Mouse (Mus musculus) embryonic facial prominence, embryonic 11.5 days (tissue): ENCODE measurements around the gene P3h1. TPM values are rescaled to one million over a fixed set of nuclear protein-coding genes. Genes with fewer than 3 reads are reported as not detected.

Source experiments
- ATAC-seq: fragments of 200-750 bp; cut with Nextera tagmentation; replicated peaks from 2 replicates; pipeline ENCODE4 v1.8.0; 2017; ENCODE audit warnings: low read depth; ENCODE audit not compliant: insufficient number of reproducible peaks, low FRiP score, low TSS enrichment
- DNase-seq: peaks from one replicate; pipeline ENCODE4 v3.0.0-alpha.2; 2015; ENCODE audit warnings: low spot score
- H3K27ac ChIP-seq: fragments of 300-500 bp; sonication (generic); replicated peaks from 2 replicates; pipeline ENCODE4 v1.5.1; 2014; ENCODE audit warnings: mild to moderate bottlenecking, low read depth, low read length, control low read depth
- H3K27me3 ChIP-seq: fragments of 300-500 bp; sonication (generic); 2 replicates; pipeline ENCODE4 v1.6.1; 2014; ENCODE audit warnings: mild to moderate bottlenecking, low read length, moderate library complexity, mixed read lengths; ENCODE audit not compliant: control insufficient read depth, insufficient read depth
- H3K36me3 ChIP-seq: fragments of 300-500 bp; sonication (generic); replicated peaks from 2 replicates; pipeline ENCODE4 v1.6.1; 2014; ENCODE audit warnings: low read depth, mild to moderate bottlenecking, low read length, moderate library complexity, mixed read lengths; ENCODE audit not compliant: control insufficient read depth, insufficient read depth
- H3K4me1 ChIP-seq: fragments of 300-500 bp; sonication (generic); 2 replicates; pipeline ENCODE4 v1.6.1; 2014; ENCODE audit warnings: low read length, mixed read lengths; ENCODE audit not compliant: control insufficient read depth, insufficient read depth
- H3K4me2 ChIP-seq: fragments of 300-500 bp; sonication (generic); 2 replicates; pipeline ENCODE4 v1.6.1; 2014; ENCODE audit warnings: low read depth, mild to moderate bottlenecking, control low read depth, low read length, moderate library complexity
- H3K4me3 ChIP-seq: fragments of 300-500 bp; sonication (generic); 2 replicates; pipeline ENCODE4 v1.5.1; 2014; ENCODE audit warnings: low read depth, low read length, control low read depth
- H3K9ac ChIP-seq: fragments of 300-500 bp; sonication (generic); replicated peaks from 2 replicates; pipeline ENCODE4 v1.6.1; 2014; ENCODE audit warnings: mild to moderate bottlenecking, control low read depth, low read length
- H3K9me3 ChIP-seq: fragments of 300-500 bp; sonication (generic); replicated peaks from 2 replicates; pipeline ENCODE4 v1.6.1; 2016; ENCODE audit warnings: mild to moderate bottlenecking, low read length, inconsistent platforms, mixed read lengths; ENCODE audit not compliant: control insufficient read depth
- WGBS: fragments of 180-500 bp; shearing (Covaris S2); extraction: QIAGEN DNeasy Blood & Tissue Kit; methylation state at CpG from one replicate; pipeline ENCODE4 v1.1.7; 2014; 5-methylcytosine and 5-hydroxymethylcytosine counted together
- polyA plus RNA-seq: library from polyadenylated mRNA; unstranded; fragments of >200 nt; fragmentation: Nextera tagmentation; extraction: Ambion mirVana; gene quantifications from 2 replicates; pipeline ENCODE4 v1.2.1, GENCODE M21; 2014

Gene P3h1
- polyA plus RNA-seq, 1 experiment from 2014 or later, result 20.0 TPM

GRCm38 (mm10) chr4:119252025-119252808, 19.5 kb downstream of the P3h1 start:
- ATAC-seq (no peak), DNase-seq (no peak)
- Histone ChIP-seq H3K4me2 (no peak overlapping the region), H3K27ac (no peak overlapping the region), H3K4me1 (no peaks in the 10 kb centered on the region), H3K4me3 (no peak overlapping the region), H3K9ac (no peak overlapping the region), H3K27me3 (no peaks in the 10 kb centered on the region), H3K9me3 (no peaks in the 10 kb centered on the region), H3K36me3 (no peaks in the 10 kb centered on the region; the same call in 1 of the 2 replicates)
- 68% methylated on average over 7 of the region's 7 CpGs for WGBS

- Histone ChIP-seq H3K36me3 (no peaks in the 10 kb centered on the region), H3K9me3 (no peaks in the 10 kb centered on the region), H3K27ac (no peak overlapping the region), H3K9ac (no peak overlapping the region), H3K4me2 (no peak overlapping the region), H3K4me1 (no peaks in the 10 kb centered on the region), H3K4me3 (no peak overlapping the region), H3K27me3 (no peaks in the 10 kb centered on the region)
- ATAC-seq (no peak), DNase-seq (no peak)
- WGBS, result 28% methylated on average over 8 of the region's 9 CpGs
These were observed 21.4 kb downstream of the P3h1 start for GRCm38 (mm10) chr4:119254012-119254618.

GRCm38 (mm10) chr4:119255351-119255750, 22.6 kb downstream of the P3h1 start, which contains the start of gene Cldn19:
Cldn19 (plus strand) TSS chr4:119255414.
- ATAC-seq, result no peak

GRCm38 (mm10) chr4:119257083-119257482, 24.4 kb downstream of the P3h1 start:
- Histone ChIP-seq H3K9ac (no peak overlapping the region), H3K4me3 (no peak overlapping the region), H3K4me1 (no peaks in the 10 kb centered on the region), H3K27me3 (no peaks in the 10 kb centered on the region), H3K27ac (no peak overlapping the region), H3K4me2 (no peak overlapping the region), H3K9me3 (no peaks in the 10 kb centered on the region), H3K36me3 (no peaks in the 10 kb centered on the region)
- WGBS, result 80% methylated on average over 6 of the region's 6 CpGs
- ATAC-seq (no peak), DNase-seq (no peak)

More at GRCm38 (mm10) chr4:119255351-119255750, 22.6 kb downstream of the P3h1 start, which contains the start of gene Cldn19:
- Histone ChIP-seq H3K4me2 (no peak within 1 kb of the TSS), H3K4me3 (no peak within 1 kb of the TSS), H3K9me3 (no peaks in the 10 kb centered on the region), H3K27me3 (no peaks in the 10 kb centered on the region), H3K27ac (no peak within 1 kb of the TSS), H3K9ac (no peak within 1 kb of the TSS), H3K4me1 (no peaks in the 10 kb centered on the region), H3K36me3 (no peaks in the 10 kb centered on the region)
- WGBS, result 82% methylated on average over 12 of the region's 12 CpGs
- DNase-seq, result no peak

- Histone ChIP-seq H3K4me1 (no peaks in the 10 kb centered on the region), H3K9me3 (no peaks in the 10 kb centered on the region), H3K27me3 (no peaks in the 10 kb centered on the region), H3K4me3 (no peak overlapping the region), H3K9ac (no peak overlapping the region), H3K27ac (no peak overlapping the region), H3K36me3 (no peaks in the 10 kb centered on the region), H3K4me2 (no peak overlapping the region)
- ATAC-seq, result no peak
- DNase-seq, result no peak
- WGBS, result 80% methylated on average over 15 of the region's 15 CpGs
These were observed 26.9 kb downstream of the P3h1 start for GRCm38 (mm10) chr4:119259344-119260254.

- H3K4me2 ChIP-seq, result no peak overlapping the region
- H3K9ac ChIP-seq, result no peak overlapping the region
- H3K36me3 ChIP-seq, result no peaks in the 10 kb centered on the region
- H3K27ac ChIP-seq, result no peak overlapping the region
- 57% methylated on average over 7 of the region's 7 CpGs for WGBS
- ATAC-seq (no peak), DNase-seq (no peak)
- H3K4me1 ChIP-seq, result no peaks in the 10 kb centered on the region
- H3K4me3 ChIP-seq, result no peak overlapping the region
- no peaks in the 10 kb centered on the region for H3K9me3 ChIP-seq
- no peaks in the 10 kb centered on the region for H3K27me3 ChIP-seq
These were observed 28.5 kb downstream of the P3h1 start for GRCm38 (mm10) chr4:119261087-119261713.

- H3K36me3 ChIP-seq, result no peaks in the 10 kb centered on the region
- no peak overlapping the region for H3K4me2 ChIP-seq
- ATAC-seq (no peak), DNase-seq (no peak)
- H3K9ac ChIP-seq, result no peak overlapping the region
- no peaks in the 10 kb centered on the region for H3K27me3 ChIP-seq
- H3K27ac ChIP-seq, result no peak overlapping the region
- WGBS, result 91% methylated on average over 5 of the region's 5 CpGs
- no peaks in the 10 kb centered on the region for H3K9me3 ChIP-seq
- no peak overlapping the region for H3K4me3 ChIP-seq
- H3K4me1 ChIP-seq, result no peaks in the 10 kb centered on the region
These were observed 29.8 kb downstream of the P3h1 start for GRCm38 (mm10) chr4:119262483-119262882.
